Mouse (Mus musculus): Measurements from ENCODE around the gene Emc9.

- no peak for TF ChIP-seq CTCF (IDR thresholded peaks at IDR 0.05; ENCODE audit: control insufficient read depth, insufficient read depth, low read length)
- no peak for TF ChIP-seq POLR2A (IDR thresholded peaks at IDR 0.05; ENCODE audit: borderline replicate concordance, control insufficient read depth, low read depth, low read length)
Measured at GRCm38 (mm10) chr14:55563249-55563648, 21.9 kb downstream of the Emc9 start.

All from bone marrow, adult 2 months (tissue).